Comparison of ENCODE assay signal across 10 mouse cellular contexts in the genomic region with DNA sequence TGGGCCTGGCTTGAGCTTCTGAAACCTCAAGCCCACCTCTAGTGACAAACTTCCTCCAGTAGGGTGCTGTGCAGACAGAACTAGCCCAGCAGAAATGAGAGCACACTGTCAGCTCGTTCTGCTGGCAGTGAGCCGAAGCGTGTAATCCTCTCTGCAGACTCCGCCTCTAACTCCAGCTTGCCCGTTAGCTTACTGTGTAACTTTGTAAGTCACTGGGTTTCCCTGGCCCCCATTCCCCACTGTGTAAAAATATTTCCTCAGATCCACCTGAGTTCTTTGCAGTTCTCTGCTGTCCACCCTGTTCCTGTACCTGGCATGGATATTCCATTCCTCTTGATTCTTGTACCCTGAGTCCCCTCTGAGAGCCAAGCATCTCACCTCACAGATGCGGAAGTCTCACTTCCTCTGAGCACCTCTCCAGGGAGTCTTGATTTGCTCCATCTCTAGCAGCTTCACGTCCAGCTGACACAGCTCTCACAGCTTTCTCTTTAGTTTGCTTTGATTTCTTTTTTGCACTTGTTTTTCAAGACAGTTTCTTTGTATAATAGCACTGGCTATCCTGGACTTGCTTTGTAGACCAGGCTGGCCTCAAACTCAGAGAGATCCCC. TPM values are rescaled to one million over a fixed set of nuclear protein-coding genes. Genes with fewer than 3 reads are reported as not detected.
DNase-seq lines count a peak whose midpoint lies in the region.
"Had no signal": no experiment of that assay in that cellular context is flagged by ENCODE, and none has a peak within 500 bp of the region (broad histone marks: within the 10 kb centered on the region; RNA-seq: fewer than 3 reads in every experiment).

No protein-coding gene starts in this region.

- no peaks in the 10 kb centered on the region for H3K9me3 ChIP-seq in heart, embryonic 10.5 days
- H3K9me3 ChIP-seq: embryonic facial prominence, embryonic 15.5 days had no signal

- H3K27ac ChIP-seq in heart, embryonic 10.5 days: no peak overlapping the region
- H3K27ac ChIP-seq: embryonic facial prominence, embryonic 15.5 days had no signal

- peaks cover 68% of the 10 kb centered on the region for H3K36me3 ChIP-seq in heart, embryonic 10.5 days

- intact Hi-C loops in gastrocnemius, postnatal 14 days (cut with DNase I; ENCODE audit: low total_unique reads): no loop called here
- intact Hi-C loops in left cerebral cortex, postnatal 36 days (cut with DNase I): no loop called here

- peaks cover 14% of the 10 kb centered on the region for H3K4me1 ChIP-seq in heart, embryonic 10.5 days

- H3K4me3 ChIP-seq in heart, embryonic 10.5 days: no peak overlapping the region
- H3K4me3 ChIP-seq: embryonic facial prominence, embryonic 15.5 days had no signal

- DNase-seq in heart, adult 11 months: peak; percentile 93
- no peak for DNase-seq in heart, embryonic 10.5 days (ENCODE audit: low spot score)
- peak; percentile 58 to 60 for DNase-seq in B cell, adult 2 months
- peak; percentile 75 for DNase-seq in gastrocnemius, postnatal 14 days
- peak; percentile 30 to 38 for DNase-seq in left cerebral cortex, postnatal 36 days (ENCODE audit: low spot score in 2 of 2)
- DNase-seq in spleen, adult 18-20 months: peak; percentile 52 to 62
- DNase-seq in yolk sac, embryonic 10.5 days (ENCODE audit: low spot score): no peak
- DNase-seq in urinary bladder, postnatal 4 days (ENCODE audit: low spot score in 2 of 2): no peak

- WGBS in heart, embryonic 10.5 days: 75% methylated on average over 7 of the region's 7 CpGs

- no peaks in the 10 kb centered on the region for H3K27me3 ChIP-seq in heart, embryonic 10.5 days (ENCODE audit: insufficient read depth, poor library complexity, severe bottlenecking)
- H3K27me3 ChIP-seq: embryonic facial prominence, embryonic 15.5 days had no signal

RNA-seq across cellular contexts. Expression of a gene that starts 51.0 kb away (rescaled TPM):
- 0.39 and 0.94 TPM in 2 replicates for polyA plus RNA-seq in heart, embryonic 10.5 days (2016; fragmentation: Nextera tagmentation; extraction: Ambion mirVana)
- total RNA-seq in gastrocnemius, postnatal 14 days (2021): under 1 TPM in 1 of 2 experiments, not detected in 1; 0.51 TPM
- 1 to 10 TPM; 3.9 to 5.9 TPM for total RNA-seq in left cerebral cortex, postnatal 36 days (2021)
- total RNA-seq: MEL had no signal

Comparison
In these comparisons a context has a peak if more than half of its experiments do, and no peak if none do; other contexts are left out.
1. DNase-seq: peak in heart, adult 11 months (single experiment), B cell, adult 2 months (2 of 2), gastrocnemius, postnatal 14 days (single experiment), left cerebral cortex, postnatal 36 days (2 of 2) and spleen, adult 18-20 months (2 of 2); none in heart, embryonic 10.5 days (single experiment), yolk sac, embryonic 10.5 days (single experiment) and urinary bladder, postnatal 4 days (0 of 2).